Mouse (Mus musculus) kidney, postnatal 25 days (tissue): Measurements from ENCODE around the gene 4921536K21Rik.
A peak's percentile ranks its signal among the peaks of the same experiment; 100 is the strongest.

Experiments
- DNase-seq, 2 experiments: peaks; one replicate each; pipeline ENCODE4 v3.0.0; 2021; ENCODE audit warnings: mixed read lengths in 2 of 2

4921536K21Rik gene

GRCm38 (mm10) chr11:3910513-3911310, 15.8 kb upstream of the 4921536K21Rik start:
- DNase-seq: peak; percentile 29 to 65

- no peak for DNase-seq
Observed at GRCm38 (mm10) chr11:3909236-3909635, 14.3 kb upstream of the 4921536K21Rik start.

- peak in 1 of 2 experiments; percentile 28 for DNase-seq
Observed at GRCm38 (mm10) chr11:3905446-3905845, 10.5 kb upstream of the 4921536K21Rik start.

GRCm38 (mm10) chr11:3904673-3905072, 9.8 kb upstream of the 4921536K21Rik start:
- DNase-seq: peak in 1 of 2 experiments; percentile 27

- DNase-seq: peak; percentile 95 to 98
Observed at GRCm38 (mm10) chr11:3903046-3903445, 8.1 kb upstream of the 4921536K21Rik start.

- no peak for DNase-seq
Observed at GRCm38 (mm10) chr11:3902516-3902915, 7.6 kb upstream of the 4921536K21Rik start.

GRCm38 (mm10) chr11:3900296-3900695, 5.4 kb upstream of the 4921536K21Rik start:
- DNase-seq: peak in 1 of 2 experiments; percentile 12

GRCm38 (mm10) chr11:3895933-3896332, 1.0 kb upstream of the 4921536K21Rik start:
- no peak for DNase-seq

- DNase-seq: no peak
Observed at GRCm38 (mm10) chr11:3895458-3895857, 560 bp upstream of the 4921536K21Rik start.

GRCm38 (mm10) chr11:3893970-3894369, 928 bp downstream of the 4921536K21Rik start:
- DNase-seq: no peak

GRCm38 (mm10) chr11:3887331-3887730, 7.6 kb downstream of the 4921536K21Rik start:
- no peak for DNase-seq

- DNase-seq: no peak
Observed at GRCm38 (mm10) chr11:3883711-3884110, 11.2 kb downstream of the 4921536K21Rik start.

- DNase-seq: peak; percentile 76 to 92
Observed at GRCm38 (mm10) chr11:3879836-3880235, 15.1 kb downstream of the 4921536K21Rik start.

- no peak for DNase-seq
Observed at GRCm38 (mm10) chr11:3878660-3879059, 16.2 kb downstream of the 4921536K21Rik start.

- DNase-seq: no peak
Observed at GRCm38 (mm10) chr11:3876419-3876818, 18.5 kb downstream of the 4921536K21Rik start.

- DNase-seq: no peak
Observed at GRCm38 (mm10) chr11:3864343-3864742, 30.6 kb downstream of the 4921536K21Rik start.

- DNase-seq: peak; percentile 82 to 90
Observed at GRCm38 (mm10) chr11:3863454-3864112, 31.3 kb downstream of the 4921536K21Rik start, which contains the start of gene Osbp2. TSS of gene Osbp2 (minus strand) at chr11:3863903.

GRCm38 (mm10) chr11:3862661-3863453, 32.0 kb downstream of the 4921536K21Rik start:
- no peak for DNase-seq

- DNase-seq: no peak
Observed at GRCm38 (mm10) chr11:3860361-3860760, 34.5 kb downstream of the 4921536K21Rik start.

GRCm38 (mm10) chr11:3859778-3860177, 35.1 kb downstream of the 4921536K21Rik start:
- DNase-seq: no peak

- DNase-seq: no peak
Observed at GRCm38 (mm10) chr11:3857902-3858301, 37.0 kb downstream of the 4921536K21Rik start.

GRCm38 (mm10) chr11:3855846-3856245, 39.1 kb downstream of the 4921536K21Rik start:
- no peak for DNase-seq

GRCm38 (mm10) chr11:3854156-3854555, 40.7 kb downstream of the 4921536K21Rik start:
- DNase-seq: no peak
